Mouse (Mus musculus) stomach, embryonic 14.5 days (tissue): ENCODE results near the gene Nhlh1. TPM values are rescaled to one million over a fixed set of nuclear protein-coding genes. Genes with fewer than 3 reads are reported as not detected.
A peak's percentile ranks its signal among the peaks of the same experiment; 100 is the strongest.

Experiments used
- ATAC-seq: fragments of 200-750 bp; cut with Nextera tagmentation; 2 replicates; pipeline ENCODE4 v1.8.0; 2017; ENCODE audit warnings: low read depth, moderate TSS enrichment; ENCODE audit not compliant: insufficient number of reproducible peaks, insufficient read depth, low FRiP score
- H3K27ac ChIP-seq: fragments of 300-500 bp; sonication (generic); 2 replicates; pipeline ENCODE4 v1.5.1; 2014; ENCODE audit warnings: mild to moderate bottlenecking, low read length, moderate library complexity, mixed read lengths
- H3K27me3 ChIP-seq: fragments of 300-500 bp; sonication (generic); 2 replicates; pipeline ENCODE4 v1.6.1; 2014; ENCODE audit warnings: low read length, control low read depth, mixed read lengths; ENCODE audit not compliant: control insufficient read depth, insufficient read depth
- H3K36me3 ChIP-seq: fragments of 300-500 bp; sonication (generic); 2 replicates; pipeline ENCODE4 v1.6.1; 2014; ENCODE audit warnings: mild to moderate bottlenecking, control low read depth, low read length, moderate library complexity, mixed read lengths; ENCODE audit not compliant: control insufficient read depth, insufficient read depth
- H3K4me1 ChIP-seq: fragments of 300-500 bp; sonication (generic); 2 replicates; pipeline ENCODE4 v1.6.1; 2014; ENCODE audit warnings: low read length, control low read depth, mixed read lengths; ENCODE audit not compliant: control insufficient read depth, insufficient read depth
- H3K4me2 ChIP-seq: fragments of 300-500 bp; sonication (generic); replicated peaks from 2 replicates; pipeline ENCODE4 v1.6.1; 2014; ENCODE audit warnings: low read depth, low read length, control low read depth
- H3K4me3 ChIP-seq: fragments of 300-500 bp; sonication (generic); 2 replicates; pipeline ENCODE4 v1.5.1; 2014; ENCODE audit warnings: low read depth, low read length, control low read depth
- H3K9ac ChIP-seq: fragments of 300-500 bp; sonication (generic); replicated peaks from 2 replicates; pipeline ENCODE4 v1.6.1; 2014; ENCODE audit warnings: low read depth, mild to moderate bottlenecking, control low read depth, low read length, moderate library complexity, mixed read lengths
- H3K9me3 ChIP-seq: fragments of 300-500 bp; sonication (generic); 2 replicates; pipeline ENCODE4 v1.6.1; 2016; ENCODE audit warnings: low read depth, low read length, control low read depth; ENCODE audit not compliant: control insufficient read depth
- WGBS: fragments of 180-500 bp; shearing (Covaris S2); extraction: QIAGEN DNeasy Blood & Tissue Kit; methylation state at CpG from one replicate; pipeline ENCODE4 v1.1.7; 2014; 5-methylcytosine and 5-hydroxymethylcytosine counted together
- polyA plus RNA-seq: library from polyadenylated mRNA; unstranded; fragments of >200 nt; fragmentation: Nextera tagmentation; extraction: Ambion mirVana; gene quantifications from 2 replicates; pipeline ENCODE4 v1.2.1, GENCODE M21; 2014

The Nhlh1 gene
- polyA plus RNA-seq, 1 experiment from 2014 or later = not detected

GRCm38 (mm10) chr1:172061217-172061616 lies 3.8 kb upstream of the Nhlh1 start:
- Histone ChIP-seq H3K9me3 (no peaks in the 10 kb centered on the region), H3K4me2 (no peak overlapping the region), H3K36me3 (peaks cover 18% of the 10 kb centered on the region), H3K27me3 (no peaks in the 10 kb centered on the region), H3K9ac (no peak overlapping the region), H3K4me1 (no peaks in the 10 kb centered on the region), H3K27ac (no peak overlapping the region), H3K4me3 (no peak overlapping the region)
- 34% methylated on average over 8 of the region's 8 CpGs for WGBS
- no peak for ATAC-seq

GRCm38 (mm10) chr1:172060659-172061058 lies 3.3 kb upstream of the Nhlh1 start:
- Histone ChIP-seq H3K9me3 (no peaks in the 10 kb centered on the region), H3K27ac (no peak overlapping the region), H3K9ac (no peak overlapping the region), H3K36me3 (peaks cover 13% of the 10 kb centered on the region), H3K4me2 (no peak overlapping the region), H3K27me3 (no peaks in the 10 kb centered on the region), H3K4me3 (no peak overlapping the region), H3K4me1 (no peaks in the 10 kb centered on the region)
- no peak for ATAC-seq
- 50% methylated on average over 4 of the region's 4 CpGs for WGBS

- H3K9ac ChIP-seq = no peak overlapping the region
- 64% methylated on average over 7 of the region's 7 CpGs for WGBS
- no peak for ATAC-seq
- H3K27me3 ChIP-seq = peaks cover 7% of the 10 kb centered on the region; the same call in 1 of the 2 replicates
- no peaks in the 10 kb centered on the region for H3K36me3 ChIP-seq
- no peak overlapping the region for H3K4me3 ChIP-seq
- no peak overlapping the region for H3K4me2 ChIP-seq
- no peak overlapping the region for H3K27ac ChIP-seq
- H3K9me3 ChIP-seq = no peaks in the 10 kb centered on the region
- H3K4me1 ChIP-seq = peaks cover under 1% of the 10 kb centered on the region; the same call in 1 of the 2 replicates
These were observed 1.5 kb upstream of the Nhlh1 start for GRCm38 (mm10) chr1:172058874-172059273.

GRCm38 (mm10) chr1:172058321-172058720 lies 948 bp upstream of the Nhlh1 start:
- Histone ChIP-seq H3K9me3 (no peaks in the 10 kb centered on the region), H3K36me3 (no peaks in the 10 kb centered on the region), H3K27ac (no peak overlapping the region), H3K4me1 (peaks cover 6% of the 10 kb centered on the region; the same call in 1 of the 2 replicates), H3K4me2 (no peak overlapping the region), H3K9ac (no peak overlapping the region), H3K27me3 (peaks cover 11% of the 10 kb centered on the region; the same call in 1 of the 2 replicates), H3K4me3 (no peak overlapping the region)
- WGBS = 73% methylated on average over 6 of the region's 6 CpGs
- ATAC-seq = no peak

GRCm38 (mm10) chr1:172056251-172056650 lies 1.1 kb downstream of the Nhlh1 start:
- Histone ChIP-seq H3K27ac (no peak overlapping the region), H3K9ac (no peak overlapping the region), H3K4me2 (no peak overlapping the region), H3K4me3 (no peak overlapping the region), H3K27me3 (peaks cover 14% of the 10 kb centered on the region), H3K9me3 (no peaks in the 10 kb centered on the region), H3K36me3 (no peaks in the 10 kb centered on the region), H3K4me1 (peaks cover 6% of the 10 kb centered on the region; the same call in 1 of the 2 replicates)
- ATAC-seq = no peak
- WGBS = 74% methylated on average over 4 of the region's 4 CpGs

GRCm38 (mm10) chr1:172053541-172054440 lies 3.6 kb downstream of the Nhlh1 start:
- Histone ChIP-seq H3K9me3 (no peaks in the 10 kb centered on the region), H3K4me3 (peak overlapping the region; percentile 25), H3K9ac (no peak overlapping the region), H3K36me3 (no peaks in the 10 kb centered on the region), H3K27ac (no peak overlapping the region), H3K4me2 (peak overlapping the region; percentile 54), H3K27me3 (peaks cover 14% of the 10 kb centered on the region), H3K4me1 (peaks cover 6% of the 10 kb centered on the region; the same call in 1 of the 2 replicates)
- WGBS = 3% methylated on average over 42 of the region's 42 CpGs
- ATAC-seq = no peak

GRCm38 (mm10) chr1:172052766-172053279 lies 4.5 kb downstream of the Nhlh1 start:
- no peak overlapping the region for H3K4me2 ChIP-seq
- peaks cover 14% of the 10 kb centered on the region for H3K27me3 ChIP-seq

GRCm38 (mm10) chr1:172049131-172049782 lies 8.1 kb downstream of the Nhlh1 start:
- Histone ChIP-seq H3K9ac (no peak overlapping the region), H3K27me3 (peaks cover 11% of the 10 kb centered on the region), H3K36me3 (no peaks in the 10 kb centered on the region), H3K4me3 (no peak overlapping the region), H3K4me2 (no peak overlapping the region), H3K27ac (no peak overlapping the region), H3K4me1 (peaks cover 6% of the 10 kb centered on the region; the same call in 1 of the 2 replicates), H3K9me3 (no peaks in the 10 kb centered on the region)
- 34% methylated on average over 13 of the region's 13 CpGs for WGBS
- no peak for ATAC-seq

More at GRCm38 (mm10) chr1:172052766-172053279, 4.5 kb downstream of the Nhlh1 start:
- no peak for ATAC-seq
- H3K9me3 ChIP-seq = no peaks in the 10 kb centered on the region
- H3K4me3 ChIP-seq = no peak overlapping the region
- H3K9ac ChIP-seq = no peak overlapping the region
- H3K4me1 ChIP-seq = peaks cover 6% of the 10 kb centered on the region; the same call in 1 of the 2 replicates
- no peaks in the 10 kb centered on the region for H3K36me3 ChIP-seq
- H3K27ac ChIP-seq = no peak overlapping the region
- WGBS = 11% methylated on average over 10 of the region's 10 CpGs
